Mouse (Mus musculus): Measurements from ENCODE around the gene Lamtor4. TPM values are rescaled to one million over a fixed set of nuclear protein-coding genes. Genes with fewer than 3 reads are reported as not detected.

Lamtor4 gene
- polyA plus RNA-seq, 1 experiment from 2014 or later: 75.6 TPM

DNA sequence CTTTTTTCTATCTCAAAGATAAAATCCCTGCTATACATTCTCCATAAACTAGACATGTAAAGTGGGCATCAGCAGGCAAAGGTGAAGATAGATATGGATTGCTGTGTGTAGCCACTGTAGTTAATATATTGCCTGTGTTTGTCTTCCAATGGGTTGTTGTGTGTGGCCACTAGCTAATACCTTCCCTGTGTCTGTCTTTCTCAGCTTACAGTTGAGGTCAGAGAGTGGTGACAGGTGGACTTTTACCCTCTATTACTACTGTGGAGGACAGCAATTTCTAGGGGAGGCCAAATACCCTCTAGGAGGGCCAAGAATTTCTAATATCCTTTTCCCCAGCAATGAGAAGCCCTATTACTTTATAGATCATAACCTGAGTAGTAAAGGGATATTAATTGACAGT is 21.1 kb upstream of the Lamtor4 start:
- Histone ChIP-seq H3K9ac (replicated peaks; ENCODE audit: low read depth) (no peak overlapping the region), H3K36me3 (ENCODE audit: insufficient read depth, low read length) (no peaks in the 10 kb centered on the region), H3K9me3 (ENCODE audit: low read length) (no peaks in the 10 kb centered on the region), H3K27ac (ENCODE audit: low read length) (no peak overlapping the region), H3K27me3 (replicated peaks; ENCODE audit: insufficient read depth, low read length) (no peaks in the 10 kb centered on the region), H3K4me1 (ENCODE audit: insufficient read depth, low read depth, low read length) (no peaks in the 10 kb centered on the region), H3K4me2 (replicated peaks; ENCODE audit: low read depth, low read length) (no peak overlapping the region), H3K4me3 (ENCODE audit: low read depth, low read length) (no peak overlapping the region)
- TF ChIP-seq EP300 (IDR thresholded peaks at IDR 0.05) (no peak), CTCF (IDR thresholded peaks at IDR 0.05) (no peak)
- DNase-seq (ENCODE audit: low spot score): no peak
- ATAC-seq: no peak

DNA sequence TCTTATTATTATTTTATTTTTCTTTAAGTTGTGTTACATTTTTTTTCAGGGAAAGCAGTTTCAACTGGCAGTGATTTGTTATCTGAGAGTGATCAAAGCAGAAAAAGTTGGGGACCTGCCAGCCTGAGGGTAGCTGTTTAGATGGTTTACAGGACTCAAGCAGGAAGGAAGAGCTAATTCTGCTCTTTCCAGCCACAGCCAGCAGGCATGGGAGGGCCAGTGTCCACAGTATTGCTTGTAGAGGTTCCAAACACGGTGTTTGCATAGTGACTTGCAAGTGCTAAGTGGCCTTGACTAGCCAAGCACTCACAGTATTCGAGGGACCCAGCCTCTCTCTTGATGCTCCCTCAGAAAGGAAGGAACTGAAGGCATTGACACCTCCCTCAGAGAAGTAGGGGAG is 13.8 kb upstream of the Lamtor4 start:
- ATAC-seq (no peak), DNase-seq (ENCODE audit: low spot score) (peak; percentile 34)
- no peak overlapping the region for H3K9ac ChIP-seq (replicated peaks; ENCODE audit: low read depth)
- no peaks in the 10 kb centered on the region for H3K9me3 ChIP-seq (ENCODE audit: low read length)
- no peaks in the 10 kb centered on the region for H3K36me3 ChIP-seq (ENCODE audit: insufficient read depth, low read length)
- WGBS: 5% methylated on average over 2 of the region's 2 CpGs
- TF ChIP-seq EP300 (IDR thresholded peaks at IDR 0.05) (no peak), CTCF (IDR thresholded peaks at IDR 0.05) (no peak)
- H3K27me3 ChIP-seq (replicated peaks; ENCODE audit: insufficient read depth, low read length): no peaks in the 10 kb centered on the region
- H3K4me3 ChIP-seq (ENCODE audit: low read depth, low read length): no peak overlapping the region
- no peaks in the 10 kb centered on the region for H3K4me1 ChIP-seq (ENCODE audit: insufficient read depth, low read depth, low read length)
- H3K4me2 ChIP-seq (replicated peaks; ENCODE audit: low read depth, low read length): no peak overlapping the region
- no peak overlapping the region for H3K27ac ChIP-seq (ENCODE audit: low read length)

DNA sequence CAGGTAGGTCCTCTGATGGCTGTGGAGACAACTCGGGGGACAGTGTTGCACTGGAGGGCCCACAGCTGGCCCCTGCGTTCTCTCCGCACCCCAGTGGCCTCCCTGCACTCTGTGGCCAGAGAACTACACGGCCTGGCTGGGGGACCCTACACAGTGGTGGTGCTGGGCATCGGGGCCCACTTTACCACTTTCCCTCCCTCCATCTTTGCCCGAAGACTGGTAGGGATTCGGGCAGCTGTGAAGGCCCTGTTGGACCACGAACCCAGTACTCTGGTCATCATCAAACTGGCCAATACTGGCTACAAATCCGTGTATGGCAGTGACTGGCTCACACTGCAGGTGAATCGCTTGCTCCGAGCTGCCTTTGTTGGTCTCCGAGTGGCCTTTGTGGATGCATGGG is 4.1 kb upstream of the Lamtor4 start:
- H3K27me3 ChIP-seq (replicated peaks; ENCODE audit: insufficient read depth, low read length): no peaks in the 10 kb centered on the region
- ATAC-seq: no peak
- no peak for DNase-seq (ENCODE audit: low spot score)
- no peak overlapping the region for H3K9ac ChIP-seq (replicated peaks; ENCODE audit: low read depth)
- 87% methylated on average over 12 of the region's 12 CpGs for WGBS
- no peaks in the 10 kb centered on the region for H3K36me3 ChIP-seq (ENCODE audit: insufficient read depth, low read length)
- H3K9me3 ChIP-seq (ENCODE audit: low read length): no peaks in the 10 kb centered on the region
- H3K4me2 ChIP-seq (replicated peaks; ENCODE audit: low read depth, low read length): no peak overlapping the region
- no peak overlapping the region for H3K4me3 ChIP-seq (ENCODE audit: low read depth, low read length)
- no peak overlapping the region for H3K27ac ChIP-seq (ENCODE audit: low read length)
- peaks cover 1% of the 10 kb centered on the region; the same call in 1 of the 2 replicates for H3K4me1 ChIP-seq (ENCODE audit: insufficient read depth, low read depth, low read length)
- TF ChIP-seq CTCF (IDR thresholded peaks at IDR 0.05) (no peak), EP300 (IDR thresholded peaks at IDR 0.05) (no peak)

- Histone ChIP-seq H3K4me1 (ENCODE audit: insufficient read depth, low read depth, low read length) (peaks cover 7% of the 10 kb centered on the region; the same call in 1 of the 2 replicates), H3K27me3 (replicated peaks; ENCODE audit: insufficient read depth, low read length) (no peaks in the 10 kb centered on the region), H3K36me3 (ENCODE audit: insufficient read depth, low read length) (no peaks in the 10 kb centered on the region), H3K27ac (ENCODE audit: low read length) (no peak overlapping the region), H3K4me3 (ENCODE audit: low read depth, low read length) (no peak overlapping the region), H3K9me3 (ENCODE audit: low read length) (no peaks in the 10 kb centered on the region), H3K9ac (replicated peaks; ENCODE audit: low read depth) (no peak overlapping the region), H3K4me2 (replicated peaks; ENCODE audit: low read depth, low read length) (no peak overlapping the region)
- ATAC-seq (no peak), DNase-seq (ENCODE audit: low spot score) (no peak)
- TF ChIP-seq EP300 (IDR thresholded peaks at IDR 0.05) (no peak), CTCF (IDR thresholded peaks at IDR 0.05) (no peak)
- WGBS: 93% methylated on average over 3 of the region's 3 CpGs
Measured at GRCm38 (mm10) chr5:138253061-138253460, 2.2 kb upstream of the Lamtor4 start.

DNA sequence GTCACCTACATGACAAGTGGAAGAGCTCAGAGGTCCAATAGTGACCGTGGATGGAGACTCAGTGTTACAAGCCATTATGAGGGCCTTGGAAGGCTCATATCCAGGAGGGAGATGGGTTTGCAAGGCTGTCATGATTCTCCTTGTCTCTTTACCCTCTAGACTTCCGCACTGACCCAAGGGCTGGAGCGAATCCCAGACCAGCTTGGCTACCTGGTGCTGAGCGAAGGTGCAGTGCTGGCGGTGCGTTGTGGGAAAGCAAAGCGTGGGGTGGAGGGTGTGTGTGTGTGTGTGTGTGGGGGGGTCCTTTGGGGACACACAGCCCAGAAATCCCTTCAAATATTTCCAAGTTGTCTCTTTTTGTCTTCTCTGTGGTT is 799 bp downstream of the Lamtor4 start:
- Histone ChIP-seq H3K4me1 (ENCODE audit: insufficient read depth, low read depth, low read length) (peaks cover 7% of the 10 kb centered on the region; the same call in 1 of the 2 replicates), H3K4me3 (ENCODE audit: low read depth, low read length) (peak overlapping the region; percentile 75), H3K27ac (ENCODE audit: low read length) (peak overlapping the region; percentile 73), H3K4me2 (replicated peaks; ENCODE audit: low read depth, low read length) (peak overlapping the region; percentile 89), H3K36me3 (ENCODE audit: insufficient read depth, low read length) (0 out of 2 replicates have a peak, but pooled peaks cover 6% of the 10 kb centered on the region), H3K9me3 (ENCODE audit: low read length) (no peaks in the 10 kb centered on the region), H3K9ac (replicated peaks; ENCODE audit: low read depth) (peak overlapping the region; percentile 58), H3K27me3 (replicated peaks; ENCODE audit: insufficient read depth, low read length) (no peaks in the 10 kb centered on the region)
- ATAC-seq (no peak), DNase-seq (ENCODE audit: low spot score) (no peak)
- no peak for TF ChIP-seq CTCF (IDR thresholded peaks at IDR 0.05)
- TF ChIP-seq EP300 (IDR thresholded peaks at IDR 0.05): no peak
- 17% methylated on average over 7 of the region's 7 CpGs for WGBS

DNA sequence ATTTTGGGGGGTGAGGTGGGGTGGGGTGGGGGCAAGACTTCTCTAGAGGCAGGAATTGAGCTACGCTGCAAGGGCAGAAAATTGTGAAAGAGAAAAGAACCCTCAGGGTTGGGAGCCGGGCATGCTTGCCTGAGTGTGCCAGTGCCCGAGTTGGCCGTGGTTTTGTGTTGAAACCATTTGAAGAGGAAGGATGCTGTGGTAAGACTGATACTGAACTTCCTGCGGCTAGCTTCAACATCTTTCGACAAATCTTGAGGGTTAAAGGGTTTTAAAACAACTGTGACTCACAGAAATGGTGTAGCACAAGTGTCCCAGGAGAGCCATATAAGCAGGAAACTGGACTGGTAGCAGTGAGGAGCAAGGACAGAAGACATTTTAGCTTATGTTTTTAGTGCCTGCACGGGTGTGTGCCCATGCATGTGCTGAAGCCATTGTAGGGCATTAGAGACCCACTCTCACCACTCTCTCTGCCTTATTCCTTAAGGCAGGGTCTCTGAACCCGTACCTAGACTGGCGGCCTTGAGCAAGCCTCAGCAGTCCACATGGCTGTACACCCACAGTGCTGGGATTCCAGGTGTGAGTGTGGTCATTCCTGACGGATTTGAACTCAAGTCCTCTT is 1.8 kb downstream of the Lamtor4 start:
- H3K36me3 ChIP-seq (ENCODE audit: insufficient read depth, low read length): 0 out of 2 replicates have a peak, but pooled peaks cover 6% of the 10 kb centered on the region
- DNase-seq (ENCODE audit: low spot score): peak; percentile 48
- no peak for ATAC-seq
- WGBS: 78% methylated on average over 10 of the region's 10 CpGs
- no peak overlapping the region for H3K9ac ChIP-seq (replicated peaks; ENCODE audit: low read depth)
- H3K9me3 ChIP-seq (ENCODE audit: low read length): no peaks in the 10 kb centered on the region
- H3K27me3 ChIP-seq (replicated peaks; ENCODE audit: insufficient read depth, low read length): no peaks in the 10 kb centered on the region
- H3K4me2 ChIP-seq (replicated peaks; ENCODE audit: low read depth, low read length): no peak overlapping the region
- no peak for TF ChIP-seq CTCF (IDR thresholded peaks at IDR 0.05)
- no peak overlapping the region for H3K27ac ChIP-seq (ENCODE audit: low read length)
- no peak overlapping the region for H3K4me3 ChIP-seq (ENCODE audit: low read depth, low read length)
- peaks cover 7% of the 10 kb centered on the region; the same call in 1 of the 2 replicates for H3K4me1 ChIP-seq (ENCODE audit: insufficient read depth, low read depth, low read length)

Measured in lung, postnatal 0 days (tissue).